Mouse (Mus musculus) testis, adult 2 months (tissue): ENCODE results near the gene Fam53b. TPM values are rescaled to one million over a fixed set of nuclear protein-coding genes. Genes with fewer than 3 reads are reported as not detected.

ENCODE experiments used
- H3K27ac ChIP-seq: fragments of 200-500 bp; 2 replicates; pipeline ENCODE4 v1.5.1; 2012; ENCODE audit warnings: low read depth, low read length; ENCODE audit not compliant: control insufficient read depth, insufficient read depth
- H3K27me3 ChIP-seq: fragments of 200-500 bp; 2 replicates; pipeline ENCODE4 v1.6.1; 2012; ENCODE audit warnings: mild to moderate bottlenecking, low read length, moderate library complexity; ENCODE audit not compliant: control insufficient read depth, insufficient read depth
- H3K36me3 ChIP-seq: fragments of 200-500 bp; 2 replicates; pipeline ENCODE4 v1.6.1; 2012; ENCODE audit warnings: mild to moderate bottlenecking, low read length; ENCODE audit not compliant: control insufficient read depth, insufficient read depth
- H3K4me1 ChIP-seq: fragments of 200-500 bp; 2 replicates; pipeline ENCODE4 v1.6.1; 2012; ENCODE audit warnings: low read length; ENCODE audit not compliant: control insufficient read depth, insufficient read depth
- H3K4me3 ChIP-seq: fragments of 200-500 bp; 2 replicates; pipeline ENCODE4 v1.5.1; 2012; ENCODE audit warnings: low read depth, mild to moderate bottlenecking, low read length, moderate library complexity, mixed read lengths; ENCODE audit not compliant: control insufficient read depth
- CTCF ChIP-seq: fragments of 200-500 bp; IDR thresholded peaks from 2 replicates; pipeline ENCODE4 v1.5.1; 2012; ENCODE audit warnings: low read depth, mild to moderate bottlenecking, inconsistent platforms, low read length, moderate library complexity; ENCODE audit not compliant: control insufficient read depth, insufficient read depth, insufficient replicate concordance
- POLR2A ChIP-seq: fragments of 200-500 bp; IDR thresholded peaks from 2 replicates; pipeline ENCODE4 v1.6.1; 2012; ENCODE audit warnings: low read depth, mild to moderate bottlenecking, inconsistent platforms, low read length, moderate library complexity; ENCODE audit not compliant: control insufficient read depth
- polyA plus RNA-seq: library from polyadenylated mRNA; depleted of rRNA; stranded (reverse); fragments of >200 nt; gene quantifications from 2 replicates; pipeline ENCODE4 v1.2.3, GENCODE M21; 2012

The Fam53b gene
- polyA plus RNA-seq, 1 experiment: 6.1 TPM

GRCm38 (mm10) chr7:132748076-132748769 lies 65.5 kb downstream of the Fam53b start:
- TF ChIP-seq CTCF (no peak), POLR2A (no peak)
- no peaks in the 10 kb centered on the region for H3K36me3 ChIP-seq
- no peak overlapping the region for H3K27ac ChIP-seq

GRCm38 (mm10) chr7:132747096-132747495 lies 66.6 kb downstream of the Fam53b start:
- no peaks in the 10 kb centered on the region for H3K4me1 ChIP-seq
- TF ChIP-seq POLR2A (no peak), CTCF (no peak)
- no peak overlapping the region for H3K4me3 ChIP-seq
- H3K27me3 ChIP-seq: no peaks in the 10 kb centered on the region
- no peaks in the 10 kb centered on the region for H3K36me3 ChIP-seq
- H3K27ac ChIP-seq: no peak overlapping the region

More at GRCm38 (mm10) chr7:132748076-132748769, 65.5 kb downstream of the Fam53b start:
- Histone ChIP-seq H3K27me3 (no peaks in the 10 kb centered on the region), H3K4me3 (no peak overlapping the region), H3K4me1 (no peaks in the 10 kb centered on the region)

GRCm38 (mm10) chr7:132742912-132743311 lies 70.8 kb downstream of the Fam53b start:
- Histone ChIP-seq H3K4me3 (no peak overlapping the region), H3K36me3 (no peaks in the 10 kb centered on the region), H3K27ac (no peak overlapping the region), H3K27me3 (no peaks in the 10 kb centered on the region), H3K4me1 (no peaks in the 10 kb centered on the region)
- no peak for TF ChIP-seq POLR2A
- TF ChIP-seq CTCF: no peak

GRCm38 (mm10) chr7:132739829-132740228 lies 73.9 kb downstream of the Fam53b start:
- H3K36me3 ChIP-seq: no peaks in the 10 kb centered on the region

GRCm38 (mm10) chr7:132738844-132739243 lies 74.8 kb downstream of the Fam53b start:
- H3K4me1 ChIP-seq: no peaks in the 10 kb centered on the region
- no peak overlapping the region for H3K4me3 ChIP-seq
- no peaks in the 10 kb centered on the region for H3K27me3 ChIP-seq
- H3K27ac ChIP-seq: no peak overlapping the region
- TF ChIP-seq POLR2A: no peak
- no peak for TF ChIP-seq CTCF
- no peaks in the 10 kb centered on the region for H3K36me3 ChIP-seq

More at GRCm38 (mm10) chr7:132739829-132740228, 73.9 kb downstream of the Fam53b start:
- H3K4me3 ChIP-seq: no peak overlapping the region
- TF ChIP-seq POLR2A: no peak
- TF ChIP-seq CTCF: no peak
- no peaks in the 10 kb centered on the region for H3K27me3 ChIP-seq
- no peak overlapping the region for H3K27ac ChIP-seq
- no peaks in the 10 kb centered on the region for H3K4me1 ChIP-seq

GRCm38 (mm10) chr7:132736099-132736862 lies 77.4 kb downstream of the Fam53b start:
- Histone ChIP-seq H3K27ac (no peak overlapping the region), H3K27me3 (no peaks in the 10 kb centered on the region), H3K4me3 (no peak overlapping the region), H3K36me3 (no peaks in the 10 kb centered on the region), H3K4me1 (no peaks in the 10 kb centered on the region; the same call in 1 of the 2 replicates)
- TF ChIP-seq POLR2A (no peak), CTCF (no peak)

GRCm38 (mm10) chr7:132735145-132735544 lies 78.5 kb downstream of the Fam53b start:
- H3K4me3 ChIP-seq: no peak overlapping the region
- H3K27me3 ChIP-seq: no peaks in the 10 kb centered on the region
- no peaks in the 10 kb centered on the region; the same call in 1 of the 2 replicates for H3K4me1 ChIP-seq
- TF ChIP-seq POLR2A: no peak
- 0 out of 2 replicates have a peak, but pooled peaks have one; percentile 20 for TF ChIP-seq CTCF
- H3K36me3 ChIP-seq: no peaks in the 10 kb centered on the region
- no peak overlapping the region for H3K27ac ChIP-seq
